Mouse (Mus musculus) kidney, embryonic 16.5 days (tissue): ENCODE measurements around the gene Lxn. TPM values are rescaled to one million over a fixed set of nuclear protein-coding genes. Genes with fewer than 3 reads are reported as not detected.

ENCODE experiments used
- polyA plus RNA-seq: library from polyadenylated mRNA; unstranded; fragments of >200 nt; fragmentation: Nextera tagmentation; extraction: Ambion mirVana; gene quantifications from 2 replicates; pipeline ENCODE4 v1.2.1, GENCODE M21; 2015

The Lxn gene
- polyA plus RNA-seq, 1 experiment from 2014 or later, result 67.2 TPM

Other genes starting within 250 kb of the Lxn start
- gene Mlf1, start 89.8 kb downstream of the Lxn start, polyA plus RNA-seq, result 11.6 and 12.1 TPM in 2 replicates
- not detected in 2 replicates for gene Gm17402, start 88.8 kb downstream of the Lxn start, polyA plus RNA-seq
- gene Gfm1, start 33.8 kb downstream of the Lxn start, polyA plus RNA-seq, result 63.5 and 66.3 TPM in 2 replicates
- 3.5 and 4.6 TPM in 2 replicates for gene Rarres1, start 51.6 kb upstream of the Lxn start, polyA plus RNA-seq
- 97.5 and 108 TPM in 2 replicates for gene Mfsd1, start 118.8 kb upstream of the Lxn start, polyA plus RNA-seq